Mouse (Mus musculus): ENCODE measurements around the gene Pim3.

DNA sequence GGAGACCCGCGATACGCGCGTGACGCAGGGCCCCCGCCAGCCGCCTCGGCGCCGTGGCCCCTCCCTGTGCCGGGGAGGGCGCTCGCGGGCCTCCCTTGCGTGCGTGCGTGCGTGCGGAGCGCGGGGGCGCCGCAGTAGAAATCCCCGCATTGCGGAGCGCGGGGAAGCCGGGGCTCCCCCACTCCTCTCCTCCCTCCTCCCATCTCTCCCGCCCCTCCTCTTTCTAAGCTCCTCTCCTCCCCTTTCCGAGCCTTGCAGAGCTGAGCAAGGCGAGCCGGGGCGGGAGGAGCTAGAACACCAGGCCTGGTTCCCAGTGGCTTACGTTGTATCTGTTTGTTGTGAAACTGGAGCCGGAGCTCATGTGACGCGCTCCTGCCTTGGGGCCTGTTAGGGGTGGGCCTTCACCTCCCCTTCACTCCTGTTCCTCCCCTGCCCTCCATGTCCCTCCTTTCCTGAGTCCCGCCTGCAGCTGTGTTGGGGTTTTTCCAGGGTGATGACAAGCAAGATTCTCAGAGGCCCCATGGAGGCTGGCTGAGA, 1.8 kb downstream of the Pim3 start:
- no peak for TF ChIP-seq GABPA (IDR thresholded peaks at IDR 0.05; ENCODE audit: low read depth, low read length)
- no peak for TF ChIP-seq NELFE (IDR thresholded peaks at IDR 0.05; ENCODE audit: low read depth, low read length)
- TF ChIP-seq POLR2A (IDR thresholded peaks at IDR 0.05; ENCODE audit: control insufficient read depth in 1 of 2, insufficient read depth in 1 of 2, low read depth in 1 of 2, low read length in 2 of 2, poor library complexity in 1 of 2) = no peak
- 0 out of 6 replicates have a peak, but pooled peaks of 1 of the 3 experiments have one; percentile 10 for TF ChIP-seq CTCF (IDR thresholded peaks at IDR 0.05 in 2 of 3, conservative IDR thresholded peaks at IDR 0.05 in 1 of 3; ENCODE audit: control insufficient read depth in 1 of 3, insufficient read depth in 1 of 3, low read depth in 2 of 3, low read length in 3 of 3, poor library complexity in 1 of 3, severe bottlenecking in 1 of 3)
- TF ChIP-seq E2F4 (IDR thresholded peaks at IDR 0.05; ENCODE audit: borderline replicate concordance, low read depth, low read length) = no peak
- TF ChIP-seq USF2 (IDR thresholded peaks at IDR 0.05; ENCODE audit: borderline replicate concordance in 1 of 2, insufficient read depth in 1 of 2, low read depth in 1 of 2, low read length in 2 of 2) = no peak
- no peak for TF ChIP-seq POLR2AphosphoS2 (IDR thresholded peaks at IDR 0.05; ENCODE audit: low read length)
- no peak for TF ChIP-seq ETS1 (IDR thresholded peaks at IDR 0.05; ENCODE audit: low read depth, low read length)

Data from MEL (cell line).